ENCODE assay signal across 8 mouse cellular contexts in genomic region chr11:114672794-114673718, GRCm38 (mm10). TPM values are rescaled to one million over a fixed set of nuclear protein-coding genes. Genes with fewer than 3 reads are reported as not detected.
A peak's percentile ranks its signal among the peaks of the same experiment; 100 is the strongest.
DNase-seq lines count a peak whose midpoint lies in the region; ATAC-seq and TF ChIP-seq lines count a peak whose summit lies in the region.

No protein-coding gene starts in this region.

- no peak overlapping the region for H3K9ac ChIP-seq in hindbrain, embryonic 16.5 days (ENCODE audit: low read depth, low read length)

- H3K4me3 ChIP-seq in lung, adult 2 months (replicated peaks; ENCODE audit: extremely low read depth, low read depth, low read length): no peak overlapping the region
- H3K4me3 ChIP-seq in hindbrain, embryonic 16.5 days (ENCODE audit: low read length): no peak overlapping the region

- peak; percentile 68 for TF ChIP-seq CTCF in lung, adult 2 months (IDR thresholded peaks at IDR 0.05; ENCODE audit: insufficient read depth, low read length)

- H3K36me3 ChIP-seq in hindbrain, embryonic 16.5 days (ENCODE audit: control insufficient read depth, insufficient read depth, low read length): peaks cover 25% of the 10 kb centered on the region

- WGBS in lung, adult 2 months: 64% methylated on average over 9 of the region's 9 CpGs
- 58% methylated on average over 9 of the region's 9 CpGs for WGBS in hindbrain, embryonic 16.5 days

- H3K4me1 ChIP-seq in lung, adult 2 months (ENCODE audit: control insufficient read depth, insufficient read depth, low read length): peaks cover 17% of the 10 kb centered on the region
- H3K4me1 ChIP-seq in hindbrain, embryonic 16.5 days (ENCODE audit: control insufficient read depth, insufficient read depth, low read depth, low read length): peaks cover 37% of the 10 kb centered on the region

- H3K4me2 ChIP-seq in hindbrain, embryonic 16.5 days (ENCODE audit: low read length): no peak overlapping the region

- TF ChIP-seq POLR2A in lung, adult 2 months (IDR thresholded peaks at IDR 0.05; ENCODE audit: borderline replicate concordance, extremely low read depth, low read depth, low read length): peak; percentile 9; the same call in 1 of the 2 replicates

- H3K27ac ChIP-seq in hindbrain, embryonic 16.5 days (ENCODE audit: low read depth, low read length): no peak overlapping the region

- DNase-seq in cerebellum, adult 11 months: peak; percentile 46
- DNase-seq in lung, adult 2 months: peak; percentile 21
- DNase-seq in lung, postnatal 25 days (ENCODE audit: low spot score): no peak
- DNase-seq in c-Kit-positive CD71-positive TER-119-negative erythroid progenitor cells, embryonic 14.5 days (ENCODE audit: low read depth): peak; percentile 55
- DNase-seq in lung, postnatal 14 days: peak; percentile 44
- DNase-seq in yolk sac, embryonic 10.5 days (ENCODE audit: low spot score): peak; percentile 25

- H3K9me3 ChIP-seq in hindbrain, embryonic 16.5 days (ENCODE audit: control insufficient read depth, low read length): no peaks in the 10 kb centered on the region

- peaks cover 10% of the 10 kb centered on the region for H3K27me3 ChIP-seq in hindbrain, embryonic 16.5 days (replicated peaks; ENCODE audit: control insufficient read depth, insufficient read depth, low read length)

- no peak for ATAC-seq in cerebellum, adult (ENCODE audit: insufficient number of reproducible peaks, low FRiP score, low TSS enrichment)
- ATAC-seq in hindbrain, embryonic 16.5 days: 0 out of 2 replicates have a peak, but pooled peaks have one; percentile 4

RNA-seq across cellular contexts. Expression of gene Ttyh2, which starts 2.2 kb away (rescaled TPM):
- polyA plus RNA-seq in lung, adult 2 months (2012; rRNA removed): 19.0 and 20.8 TPM in 2 replicates
- 31.6 and 40.7 TPM in 2 replicates for polyA plus RNA-seq in hindbrain, embryonic 16.5 days (2015; fragmentation: Nextera tagmentation; extraction: Ambion mirVana)

RNA-seq across cellular contexts. Expression of gene Rpl38, which starts 4.7 kb away (rescaled TPM):
- polyA plus RNA-seq in lung, adult 2 months (2012; rRNA removed): 390 and 404 TPM in 2 replicates
- polyA plus RNA-seq in hindbrain, embryonic 16.5 days (2015; fragmentation: Nextera tagmentation; extraction: Ambion mirVana): 578 and 579 TPM in 2 replicates

RNA-seq across cellular contexts. Expression of gene Dnaic2, which starts 54.2 kb away (rescaled TPM):
- polyA plus RNA-seq in lung, adult 2 months (2012; rRNA removed): 10.5 and 13.3 TPM in 2 replicates
- 2.5 and 3.0 TPM in 2 replicates for polyA plus RNA-seq in hindbrain, embryonic 16.5 days (2015; fragmentation: Nextera tagmentation; extraction: Ambion mirVana)
